Mouse (Mus musculus) megakaryocyte, embryonic 14.5 days (primary cell): ENCODE results near the gene Snx20. TPM values are rescaled to one million over a fixed set of nuclear protein-coding genes. Genes with fewer than 3 reads are reported as not detected.

ENCODE experiments used
- H3K27me3 ChIP-seq: replicated peaks from 2 replicates; pipeline ENCODE3; 2012; ENCODE audit warnings: inconsistent platforms
- H3K36me3 ChIP-seq: replicated peaks from 2 replicates; pipeline ENCODE3; 2012; ENCODE audit warnings: low read length, inconsistent platforms, mixed read lengths
- H3K4me1 ChIP-seq: 2 replicates; pipeline ENCODE4 v1.6.1; 2012; ENCODE audit warnings: inconsistent platforms
- H3K4me3 ChIP-seq: replicated peaks from 2 replicates; pipeline ENCODE3; 2012; ENCODE audit warnings: moderate library complexity, mild to moderate bottlenecking, inconsistent platforms
- H3K9me3 ChIP-seq: 2 replicates; pipeline ENCODE4 v1.6.1; 2012; ENCODE audit warnings: inconsistent platforms
- FLI1 ChIP-seq: IDR thresholded peaks from 2 replicates; pipeline ENCODE4 v1.6.1; 2012; ENCODE audit warnings: low read length, inconsistent platforms, mixed read lengths
- GATA1 ChIP-seq: IDR thresholded peaks from 3 replicates; pipeline ENCODE4 v1.6.1; 2012; ENCODE audit warnings: mixed read lengths, low read length, inconsistent platforms, borderline replicate concordance
- polyA plus RNA-seq: library from polyadenylated mRNA; stranded (reverse); fragments of >175 nt; gene quantifications from 2 replicates; pipeline ENCODE4 v1.2.3, GENCODE M21; 2012; ENCODE audit warnings: low replicate concordance; ENCODE audit not compliant: insufficient read depth

Gene Snx20
- polyA plus RNA-seq, 1 experiment, result 22.2 TPM

- Histone ChIP-seq H3K9me3 (no peaks in the 10 kb centered on the region), H3K27me3 (peaks cover 79% of the 10 kb centered on the region), H3K4me3 (no peak overlapping the region), H3K36me3 (no peaks in the 10 kb centered on the region), H3K4me1 (no peaks in the 10 kb centered on the region)
- TF ChIP-seq FLI1 (no peak), GATA1 (no peak)
Observed at GRCm38 (mm10) chr8:88610271-88610670, 25.7 kb downstream of the Snx20 start.

- peaks cover 73% of the 10 kb centered on the region for H3K27me3 ChIP-seq
- no peaks in the 10 kb centered on the region for H3K4me1 ChIP-seq
- H3K36me3 ChIP-seq, result no peaks in the 10 kb centered on the region
- TF ChIP-seq GATA1, result no peak
- TF ChIP-seq FLI1, result no peak
- H3K4me3 ChIP-seq, result no peak overlapping the region
- H3K9me3 ChIP-seq, result no peaks in the 10 kb centered on the region
Observed at GRCm38 (mm10) chr8:88609036-88609435, 26.9 kb downstream of the Snx20 start.

GRCm38 (mm10) chr8:88605361-88606040, 30.4 kb downstream of the Snx20 start:
- H3K4me1 ChIP-seq, result 0 out of 2 replicates have a peak, but pooled peaks cover 3% of the 10 kb centered on the region
- H3K9me3 ChIP-seq, result peaks cover 20% of the 10 kb centered on the region
- H3K4me3 ChIP-seq, result no peak overlapping the region
- no peaks in the 10 kb centered on the region for H3K36me3 ChIP-seq
- TF ChIP-seq GATA1 (no peak), FLI1 (no peak)
- peaks cover 62% of the 10 kb centered on the region for H3K27me3 ChIP-seq

GRCm38 (mm10) chr8:88604065-88605038, 31.6 kb downstream of the Snx20 start:
- H3K36me3 ChIP-seq, result no peaks in the 10 kb centered on the region
- TF ChIP-seq FLI1 (no peak), GATA1 (no peak)
- peaks cover 20% of the 10 kb centered on the region for H3K9me3 ChIP-seq
- 0 out of 2 replicates have a peak, but pooled peaks cover 3% of the 10 kb centered on the region for H3K4me1 ChIP-seq
- peaks cover 59% of the 10 kb centered on the region for H3K27me3 ChIP-seq
- H3K4me3 ChIP-seq, result no peak overlapping the region

- TF ChIP-seq FLI1, result no peak
- no peak for TF ChIP-seq GATA1
- no peaks in the 10 kb centered on the region for H3K36me3 ChIP-seq
- peaks cover 20% of the 10 kb centered on the region for H3K9me3 ChIP-seq
- H3K27me3 ChIP-seq, result peaks cover 56% of the 10 kb centered on the region
- no peak overlapping the region for H3K4me3 ChIP-seq
- H3K4me1 ChIP-seq, result 0 out of 2 replicates have a peak, but pooled peaks cover 3% of the 10 kb centered on the region
Observed at GRCm38 (mm10) chr8:88603446-88603989, 32.4 kb downstream of the Snx20 start.

GRCm38 (mm10) chr8:88599491-88599890, 36.4 kb downstream of the Snx20 start:
- Histone ChIP-seq H3K4me1 (0 out of 2 replicates have a peak, but pooled peaks cover 3% of the 10 kb centered on the region), H3K4me3 (no peak overlapping the region), H3K27me3 (peaks cover 61% of the 10 kb centered on the region), H3K36me3 (no peaks in the 10 kb centered on the region), H3K9me3 (peaks cover 20% of the 10 kb centered on the region)
- no peak for TF ChIP-seq GATA1
- TF ChIP-seq FLI1, result no peak

- TF ChIP-seq FLI1 (no peak), GATA1 (no peak)
- no peak overlapping the region for H3K4me3 ChIP-seq
- peaks cover 68% of the 10 kb centered on the region for H3K27me3 ChIP-seq
- peaks cover 7% of the 10 kb centered on the region for H3K4me1 ChIP-seq
- H3K9me3 ChIP-seq, result peaks cover 20% of the 10 kb centered on the region
- H3K36me3 ChIP-seq, result no peaks in the 10 kb centered on the region
Observed at GRCm38 (mm10) chr8:88598578-88598977, 37.4 kb downstream of the Snx20 start.

- TF ChIP-seq FLI1, result no peak
- no peak for TF ChIP-seq GATA1
- Histone ChIP-seq H3K27me3 (peaks cover 79% of the 10 kb centered on the region), H3K36me3 (no peaks in the 10 kb centered on the region), H3K4me1 (peaks cover 11% of the 10 kb centered on the region), H3K9me3 (peaks cover 5% of the 10 kb centered on the region), H3K4me3 (no peak overlapping the region)
Observed at GRCm38 (mm10) chr8:88596042-88596441, 39.9 kb downstream of the Snx20 start.

GRCm38 (mm10) chr8:88593947-88594346, 42.0 kb downstream of the Snx20 start:
- Histone ChIP-seq H3K4me3 (no peak overlapping the region), H3K27me3 (peaks cover 76% of the 10 kb centered on the region), H3K9me3 (no peaks in the 10 kb centered on the region), H3K4me1 (peaks cover 11% of the 10 kb centered on the region), H3K36me3 (no peaks in the 10 kb centered on the region)
- TF ChIP-seq FLI1 (no peak), GATA1 (no peak)

- H3K4me3 ChIP-seq, result no peak overlapping the region
- TF ChIP-seq GATA1 (no peak), FLI1 (no peak)
Observed at GRCm38 (mm10) chr8:88590226-88590625, 45.7 kb downstream of the Snx20 start.

More at GRCm38 (mm10) chr8:88590226-88590625, 45.7 kb downstream of the Snx20 start:
- Histone ChIP-seq H3K36me3 (no peaks in the 10 kb centered on the region), H3K27me3 (peaks cover 77% of the 10 kb centered on the region), H3K9me3 (no peaks in the 10 kb centered on the region), H3K4me1 (peaks cover 29% of the 10 kb centered on the region)
